Comparison of ENCODE assay signal across 34 mouse cellular contexts in the genomic region with DNA sequence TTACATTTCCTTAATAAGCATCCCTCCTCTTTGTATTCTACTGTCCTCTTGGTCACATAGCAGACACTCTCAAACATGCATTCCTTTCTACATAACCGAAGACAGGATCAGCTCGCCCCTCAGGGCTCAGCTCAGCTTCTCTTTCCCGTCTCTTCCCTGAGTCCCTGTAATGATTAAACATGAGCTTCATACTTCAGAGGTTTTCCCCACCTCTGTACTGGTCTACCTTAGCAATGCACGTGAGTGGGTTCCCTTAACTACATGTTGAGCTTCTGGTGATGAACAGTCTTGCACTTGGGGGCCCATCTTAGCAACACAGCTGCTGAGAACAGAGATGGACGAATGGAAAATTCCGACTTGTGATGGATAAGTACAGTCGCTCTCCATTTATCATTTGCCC. TPM values are rescaled to one million over a fixed set of nuclear protein-coding genes. Genes with fewer than 3 reads are reported as not detected.
"Had no signal": no experiment of that assay in that cellular context is flagged by ENCODE, and none has a peak within 500 bp of the region (broad histone marks: within the 10 kb centered on the region; RNA-seq: fewer than 3 reads in every experiment).

No protein-coding gene starts in this region.

- H3K36me3 ChIP-seq: limb, embryonic 10.5 days; limb, embryonic 12.5 days; limb, embryonic 13.5 days; limb, embryonic 15.5 days; liver, embryonic 12.5 days; liver, embryonic 13.5 days; liver, embryonic 15.5 days; lung, embryonic 15.5 days; midbrain, embryonic 10.5 days; midbrain, embryonic 12.5 days; midbrain, embryonic 13.5 days; midbrain, embryonic 15.5 days; neural tube, embryonic 12.5 days; neural tube, embryonic 13.5 days had no signal

- H3K9me3 ChIP-seq: limb, embryonic 10.5 days; limb, embryonic 13.5 days; limb, embryonic 15.5 days; liver, embryonic 12.5 days; liver, embryonic 13.5 days; liver, embryonic 15.5 days; lung, embryonic 15.5 days; midbrain, embryonic 10.5 days; midbrain, embryonic 12.5 days; midbrain, embryonic 13.5 days; midbrain, embryonic 15.5 days; neural tube, embryonic 12.5 days; neural tube, embryonic 13.5 days had no signal

- H3K27me3 ChIP-seq: limb, embryonic 12.5 days; limb, embryonic 13.5 days; limb, embryonic 15.5 days; liver, embryonic 12.5 days; liver, embryonic 13.5 days; liver, embryonic 15.5 days; lung, embryonic 15.5 days; megakaryocyte, embryonic 14.5 days; midbrain, embryonic 12.5 days; midbrain, embryonic 13.5 days; midbrain, embryonic 15.5 days; neural tube, embryonic 12.5 days; neural tube, embryonic 13.5 days had no signal

- DNase-seq: left cerebral cortex, postnatal 4 days; liver; liver, embryonic 13.5 days; liver, postnatal 0 days; lung, adult 18-20 months; lung, adult 2 months; lung, embryonic 14.5 days; lung, postnatal 10 days; lung, postnatal 14 days; lung, postnatal 36 days; lung, postnatal 4 days; midbrain, embryonic 14.5 days had no signal

- ATAC-seq: liver, embryonic 12.5 days; liver, postnatal 0 days; lung, postnatal 0 days; midbrain, embryonic 13.5 days; midbrain, embryonic 15.5 days; midbrain, embryonic 16.5 days had no signal

- H3K4me1 ChIP-seq: limb, embryonic 10.5 days; limb, embryonic 12.5 days; liver, embryonic 12.5 days; liver, embryonic 13.5 days; liver, embryonic 15.5 days; megakaryocyte, embryonic 14.5 days; midbrain, embryonic 10.5 days; midbrain, embryonic 12.5 days; midbrain, embryonic 13.5 days; midbrain, embryonic 15.5 days; neural tube, embryonic 12.5 days; neural tube, embryonic 13.5 days had no signal

- H3K9ac ChIP-seq: limb, embryonic 12.5 days; limb, embryonic 13.5 days; limb, embryonic 15.5 days; liver, embryonic 12.5 days; liver, embryonic 13.5 days; liver, embryonic 14.5 days; liver, embryonic 15.5 days; liver, postnatal 0 days; lung, embryonic 14.5 days; lung, embryonic 15.5 days; midbrain, embryonic 12.5 days; midbrain, embryonic 13.5 days; midbrain, embryonic 15.5 days; neural tube, embryonic 12.5 days; neural tube, embryonic 13.5 days had no signal

- H3K27ac ChIP-seq: limb, embryonic 10.5 days; limb, embryonic 12.5 days; limb, embryonic 13.5 days; limb, embryonic 15.5 days; liver, embryonic 12.5 days; liver, embryonic 13.5 days; liver, embryonic 14.5 days; liver, embryonic 15.5 days; lung, embryonic 15.5 days; macrophage; midbrain, embryonic 10.5 days; midbrain, embryonic 12.5 days; midbrain, embryonic 13.5 days; midbrain, embryonic 15.5 days; neural tube, embryonic 12.5 days; neural tube, embryonic 13.5 days had no signal

- H3K4me2 ChIP-seq: limb, embryonic 12.5 days; limb, embryonic 13.5 days; limb, embryonic 15.5 days; liver, embryonic 11.5 days; liver, embryonic 12.5 days; liver, embryonic 13.5 days; liver, embryonic 15.5 days; lung, embryonic 14.5 days; lung, embryonic 15.5 days; midbrain, embryonic 11.5 days; midbrain, embryonic 12.5 days; midbrain, embryonic 13.5 days; midbrain, embryonic 15.5 days; neural tube, embryonic 12.5 days; neural tube, embryonic 13.5 days had no signal

- H3K4me3 ChIP-seq: limb, embryonic 10.5 days; limb, embryonic 12.5 days; limb, embryonic 13.5 days; limb, embryonic 15.5 days; liver, embryonic 12.5 days; liver, embryonic 13.5 days; liver, embryonic 15.5 days; lung, embryonic 15.5 days; megakaryocyte, embryonic 14.5 days; midbrain, embryonic 10.5 days; midbrain, embryonic 12.5 days; midbrain, embryonic 13.5 days; midbrain, embryonic 15.5 days; myocyte; neural tube, embryonic 12.5 days; neural tube, embryonic 13.5 days had no signal

RNA-seq across cellular contexts. Expression of gene Ap1s3, which starts 12.2 kb away (rescaled TPM):
- polyA plus RNA-seq: midbrain, embryonic 14.5 days; neural tube, embryonic 11.5 days; neural tube, embryonic 12.5 days; neural tube, embryonic 13.5 days had no signal
